Mouse (Mus musculus) thymus, adult 2 months (tissue): ENCODE data around the gene Baiap2l2. TPM values are rescaled to one million over a fixed set of nuclear protein-coding genes. Genes with fewer than 3 reads are reported as not detected.
A peak's percentile ranks its signal among the peaks of the same experiment; 100 is the strongest.

Source experiments
- DNase-seq: peaks from one replicate; pipeline ENCODE4 v3.0.0; 2021
- H3K27ac ChIP-seq: fragments of 200-500 bp; 2 replicates; pipeline ENCODE4 v1.5.1; 2012; ENCODE audit warnings: low read length, control low read depth; ENCODE audit not compliant: control insufficient read depth, insufficient read depth
- H3K27me3 ChIP-seq: fragments of 200-500 bp; 2 replicates; pipeline ENCODE4 v1.6.1; 2012; ENCODE audit warnings: mild to moderate bottlenecking, low read length, moderate library complexity, mixed read lengths; ENCODE audit not compliant: control insufficient read depth, insufficient read depth
- H3K36me3 ChIP-seq: fragments of 200-500 bp; 2 replicates; pipeline ENCODE4 v1.6.1; 2012; ENCODE audit warnings: mild to moderate bottlenecking, low read length, moderate library complexity; ENCODE audit not compliant: control insufficient read depth, insufficient read depth
- H3K4me1 ChIP-seq: fragments of 200-500 bp; replicated peaks from 2 replicates; pipeline ENCODE4 v1.6.1; 2012; ENCODE audit warnings: low read length; ENCODE audit not compliant: control insufficient read depth, insufficient read depth
- H3K4me3 ChIP-seq: fragments of 200-500 bp; 2 replicates; pipeline ENCODE4 v1.5.1; 2012; ENCODE audit warnings: mild to moderate bottlenecking, low read length, control low read depth, moderate library complexity; ENCODE audit not compliant: control insufficient read depth, insufficient read depth
- CTCF ChIP-seq: fragments of 200-500 bp; IDR thresholded peaks from 2 replicates; pipeline ENCODE4 v1.5.1; 2012; ENCODE audit warnings: mild to moderate bottlenecking, control low read depth, low read length, moderate library complexity, borderline replicate concordance; ENCODE audit not compliant: control insufficient read depth, poor library complexity, insufficient read depth; ENCODE audit errors: extremely low read depth
- POLR2A ChIP-seq: fragments of 200-500 bp; IDR thresholded peaks from 2 replicates; pipeline ENCODE4 v1.6.1; 2012; ENCODE audit warnings: mild to moderate bottlenecking, low read length, control low read depth, moderate library complexity; ENCODE audit not compliant: control insufficient read depth, poor library complexity, insufficient read depth; ENCODE audit errors: extremely low read depth
- WGBS: fragments of 180-500 bp; shearing (Covaris S2); methylation state at CpG from one replicate; pipeline ENCODE4 v1.1.7; 2018; 5-methylcytosine and 5-hydroxymethylcytosine counted together
- polyA plus RNA-seq: library from polyadenylated mRNA; depleted of rRNA; stranded (reverse); fragments of >200 nt; gene quantifications from 2 replicates; pipeline ENCODE4 v1.2.3, GENCODE M21; 2012

Baiap2l2 gene
- polyA plus RNA-seq, 1 experiment = 2.9 TPM

- Histone ChIP-seq H3K4me3 (peak overlapping the region; percentile 27), H3K27me3 (no peaks in the 10 kb centered on the region), H3K36me3 (no peaks in the 10 kb centered on the region), H3K4me1 (peaks cover 58% of the 10 kb centered on the region), H3K27ac (peak overlapping the region; percentile 88)
- 18% methylated on average over 11 of the region's 11 CpGs for WGBS
- DNase-seq = peak; percentile 81
- TF ChIP-seq POLR2A (peak; percentile 54; the same call in 1 of the 2 replicates), CTCF (no peak)
These were observed 37.1 kb upstream of the Baiap2l2 start for GRCm38 (mm10) chr15:79322281-79322990.

- Histone ChIP-seq H3K36me3 (no peaks in the 10 kb centered on the region), H3K27ac (peak overlapping the region; percentile 88), H3K27me3 (no peaks in the 10 kb centered on the region), H3K4me1 (peaks cover 51% of the 10 kb centered on the region), H3K4me3 (no peak overlapping the region)
- no peak for TF ChIP-seq CTCF
- no peak for TF ChIP-seq POLR2A
- WGBS = 77% methylated on average over 5 of the region's 5 CpGs
- no peak for DNase-seq
These were observed 36.4 kb upstream of the Baiap2l2 start for GRCm38 (mm10) chr15:79321733-79322190.

GRCm38 (mm10) chr15:79313848-79314369, 28.6 kb upstream of the Baiap2l2 start:
- Histone ChIP-seq H3K27me3 (no peaks in the 10 kb centered on the region), H3K4me1 (no peaks in the 10 kb centered on the region), H3K36me3 (no peaks in the 10 kb centered on the region; the same call in 1 of the 2 replicates), H3K4me3 (no peak overlapping the region), H3K27ac (no peak overlapping the region)
- DNase-seq = no peak
- 96% methylated on average over 8 of the region's 8 CpGs for WGBS
- TF ChIP-seq POLR2A = no peak
- TF ChIP-seq CTCF = no peak

GRCm38 (mm10) chr15:79307861-79308260, 22.5 kb upstream of the Baiap2l2 start:
- no peaks in the 10 kb centered on the region for H3K4me1 ChIP-seq
- no peaks in the 10 kb centered on the region for H3K27me3 ChIP-seq
- no peak for TF ChIP-seq POLR2A
- no peak for TF ChIP-seq CTCF
- no peak overlapping the region for H3K27ac ChIP-seq
- no peak for DNase-seq
- H3K36me3 ChIP-seq = 0 out of 2 replicates have a peak, but pooled peaks cover 4% of the 10 kb centered on the region
- no peak overlapping the region for H3K4me3 ChIP-seq
- WGBS = 96% methylated on average over 4 of the region's 4 CpGs

GRCm38 (mm10) chr15:79306043-79306637, 20.8 kb upstream of the Baiap2l2 start:
- 90% methylated on average over 23 of the region's 23 CpGs for WGBS
- no peak overlapping the region for H3K27ac ChIP-seq
- H3K4me1 ChIP-seq = no peaks in the 10 kb centered on the region; the same call in 1 of the 2 replicates
- no peak overlapping the region for H3K4me3 ChIP-seq
- TF ChIP-seq POLR2A (no peak), CTCF (no peak)
- no peaks in the 10 kb centered on the region for H3K27me3 ChIP-seq
- H3K36me3 ChIP-seq = 0 out of 2 replicates have a peak, but pooled peaks cover 4% of the 10 kb centered on the region
- no peak for DNase-seq

- DNase-seq = no peak
- Histone ChIP-seq H3K4me1 (no peaks in the 10 kb centered on the region; the same call in 1 of the 2 replicates), H3K27me3 (no peaks in the 10 kb centered on the region), H3K4me3 (no peak overlapping the region), H3K36me3 (0 out of 2 replicates have a peak, but pooled peaks cover 4% of the 10 kb centered on the region), H3K27ac (no peak overlapping the region)
- 97% methylated on average over 4 of the region's 5 CpGs for WGBS
- TF ChIP-seq POLR2A (no peak), CTCF (no peak)
These were observed 19.5 kb upstream of the Baiap2l2 start for GRCm38 (mm10) chr15:79304832-79305231.
